Mouse (Mus musculus) myocyte (in vitro differentiated cells): ENCODE measurements around the gene Glis3. TPM values are rescaled to one million over a fixed set of nuclear protein-coding genes. Genes with fewer than 3 reads are reported as not detected.

Source experiments
- H3K27me3 ChIP-seq: one replicate; pipeline ENCODE4 v1.6.1; 2011; ENCODE audit not compliant: control insufficient read depth, insufficient read depth, insufficient read length
- H3K36me3 ChIP-seq: one replicate; pipeline ENCODE4 v1.6.1; 2011; ENCODE audit not compliant: control insufficient read depth, insufficient read depth
- H3K4me2 ChIP-seq: one replicate; pipeline ENCODE4 v1.6.1; 2011; ENCODE audit warnings: low read depth, control low read depth
- H3K4me3 ChIP-seq: one replicate; pipeline ENCODE4 v1.5.1; 2011; ENCODE audit warnings: mild to moderate bottlenecking, control low read depth, moderate library complexity
- H3K79me2 ChIP-seq: one replicate; pipeline ENCODE4 v1.6.1; 2011; ENCODE audit not compliant: control insufficient read depth, insufficient read depth
- H3ac ChIP-seq: one replicate; pipeline ENCODE4 v1.6.1; 2011; ENCODE audit not compliant: control insufficient read depth, insufficient read length
- CEBPB ChIP-seq: IDR thresholded peaks from 2 replicates; pipeline ENCODE4 v1.6.1; 2011; ENCODE audit warnings: mild to moderate bottlenecking, moderate library complexity; ENCODE audit not compliant: poor library complexity, insufficient read depth, severe bottlenecking
- E2F4 ChIP-seq: IDR thresholded peaks from one replicate; pipeline ENCODE4 v1.6.1; 2011; ENCODE audit warnings: mild to moderate bottlenecking, control low read depth, moderate library complexity; ENCODE audit not compliant: insufficient read depth
- MAX ChIP-seq: IDR thresholded peaks from one replicate; pipeline ENCODE4 v1.6.1; 2011; ENCODE audit warnings: low read depth, mild to moderate bottlenecking, control low read depth
- MYOD1 ChIP-seq, 3 experiments: IDR thresholded peaks; one replicate each; pipeline ENCODE4 v1.6.1; 2011; ENCODE audit warnings: control low read depth in 2 of 3, low read depth in 2 of 3, mild to moderate bottlenecking in 2 of 3, moderate library complexity in 1 of 3; ENCODE audit not compliant: insufficient read length in 2 of 3, control insufficient read depth in 1 of 3
- MYOG ChIP-seq, 3 experiments: IDR thresholded peaks; one replicate each; pipeline ENCODE4 v1.6.1; 2011; ENCODE audit warnings: control low read depth in 2 of 3, low read depth in 2 of 3, mild to moderate bottlenecking in 2 of 3; ENCODE audit not compliant: insufficient read length in 2 of 3, control insufficient read depth in 1 of 3, insufficient read depth in 1 of 3
- POLR2A ChIP-seq: IDR thresholded peaks from one replicate; pipeline ENCODE4 v1.6.1; 2011; ENCODE audit warnings: low read depth, mild to moderate bottlenecking, control low read depth, moderate library complexity; ENCODE audit not compliant: insufficient read length
- POLR2AphosphoS2 ChIP-seq: IDR thresholded peaks from one replicate; pipeline ENCODE4 v1.6.1; 2011; ENCODE audit warnings: low read depth, control low read depth; ENCODE audit not compliant: insufficient read length
- REST ChIP-seq: IDR thresholded peaks from one replicate; pipeline ENCODE4 v1.6.1; 2011; ENCODE audit warnings: mild to moderate bottlenecking, control low read depth, moderate library complexity; ENCODE audit not compliant: insufficient read depth, insufficient read length
- SRF ChIP-seq: IDR thresholded peaks from one replicate; pipeline ENCODE4 v1.6.1; 2011; ENCODE audit warnings: low read depth; ENCODE audit not compliant: control insufficient read depth, insufficient read length
- TCF12 ChIP-seq: IDR thresholded peaks from one replicate; pipeline ENCODE4 v1.6.1; 2011; ENCODE audit warnings: mild to moderate bottlenecking, control low read depth; ENCODE audit not compliant: poor library complexity, insufficient read depth, severe bottlenecking
- TCF3 ChIP-seq: IDR thresholded peaks from one replicate; pipeline ENCODE4 v1.6.1; 2011; ENCODE audit warnings: low read depth, control low read depth; ENCODE audit not compliant: insufficient read length
- USF1 ChIP-seq: IDR thresholded peaks from one replicate; pipeline ENCODE4 v1.6.1; 2011; ENCODE audit warnings: low read depth, mild to moderate bottlenecking, control low read depth, moderate library complexity
- polyA plus RNA-seq: library from polyadenylated mRNA; unstranded; fragments of >200 nt; fragmentation: generic; extraction: Trizol; gene quantifications from one replicate; pipeline ENCODE4 v1.2.1, GENCODE M21; 2012; ENCODE audit warnings: missing spikeins

Glis3 gene
- polyA plus RNA-seq, 1 experiment: 0.79 TPM

- TF ChIP-seq MAX: no peak
- H3K27me3 ChIP-seq: no peaks in the 10 kb centered on the region
- H3K79me2 ChIP-seq: no peaks in the 10 kb centered on the region
- H3K36me3 ChIP-seq: no peaks in the 10 kb centered on the region
- no peak overlapping the region for H3K4me2 ChIP-seq
- no peak overlapping the region for H3K4me3 ChIP-seq
- no peak overlapping the region for H3ac ChIP-seq
Observed at GRCm38 (mm10) chr19:28235096-28235495, 444.8 kb downstream of the Glis3 start.

- Histone ChIP-seq H3K27me3 (no peaks in the 10 kb centered on the region), H3K4me2 (no peak overlapping the region), H3K36me3 (no peaks in the 10 kb centered on the region), H3K79me2 (no peaks in the 10 kb centered on the region), H3K4me3 (no peak overlapping the region), H3ac (no peak overlapping the region)
- TF ChIP-seq MAX (no peak), MYOD1 (IDR thresholded peaks at IDR 0.05; ENCODE audit: control insufficient read depth in 1 of 3, insufficient read length in 2 of 3, low read depth in 2 of 3) (no peak), REST (no peak), CEBPB (no peak), E2F4 (no peak)
Observed at GRCm38 (mm10) chr19:28234676-28235075, 445.2 kb downstream of the Glis3 start.

DNA sequence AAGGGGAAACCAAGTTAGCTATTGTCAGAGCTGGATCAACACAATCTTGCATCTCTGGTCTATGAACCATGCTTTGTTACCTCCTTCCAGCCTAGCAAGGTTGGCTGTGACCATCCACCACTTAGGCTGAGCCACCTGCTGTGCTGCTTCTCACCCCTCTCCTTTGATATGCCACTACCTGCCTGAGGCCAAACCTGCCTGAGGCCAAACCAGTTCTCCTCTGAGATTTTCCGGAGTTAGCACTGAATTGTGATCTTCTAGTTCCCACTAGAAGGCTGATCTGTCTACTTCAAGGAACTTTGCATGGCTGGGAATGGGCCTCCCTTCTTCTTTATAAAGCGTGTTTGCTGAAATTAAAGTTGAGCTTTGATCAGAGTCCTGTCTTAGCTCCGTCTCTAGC lies 448.4 kb downstream of the Glis3 start:
- Histone ChIP-seq H3ac (no peak overlapping the region), H3K4me2 (no peak overlapping the region)

GRCm38 (mm10) chr19:28227526-28227925 lies 452.4 kb downstream of the Glis3 start:
- no peak for TF ChIP-seq E2F4
- no peak for TF ChIP-seq USF1
- TF ChIP-seq MYOG (IDR thresholded peaks at IDR 0.05; ENCODE audit: control insufficient read depth in 1 of 3, insufficient read depth in 1 of 3, insufficient read length in 2 of 3, low read depth in 2 of 3): no peak
- no peak for TF ChIP-seq MYOD1 (IDR thresholded peaks at IDR 0.05; ENCODE audit: control insufficient read depth in 1 of 3, insufficient read length in 2 of 3, low read depth in 2 of 3)
- TF ChIP-seq TCF3: no peak
- no peak for TF ChIP-seq SRF
- no peak for TF ChIP-seq TCF12
- no peak for TF ChIP-seq REST
- TF ChIP-seq CEBPB: no peak
- no peak for TF ChIP-seq MAX
- no peak overlapping the region for H3ac ChIP-seq
- H3K36me3 ChIP-seq: no peaks in the 10 kb centered on the region
- no peak overlapping the region for H3K4me2 ChIP-seq
- no peak overlapping the region for H3K4me3 ChIP-seq
- no peaks in the 10 kb centered on the region for H3K79me2 ChIP-seq
- H3K27me3 ChIP-seq: no peaks in the 10 kb centered on the region

More for the DNA sequence above, 448.4 kb downstream of the Glis3 start:
- Histone ChIP-seq H3K27me3 (no peaks in the 10 kb centered on the region), H3K79me2 (no peaks in the 10 kb centered on the region), H3K4me3 (no peak overlapping the region), H3K36me3 (no peaks in the 10 kb centered on the region)
- TF ChIP-seq TCF3 (no peak), USF1 (no peak), SRF (no peak), CEBPB (no peak), E2F4 (no peak), MYOG (IDR thresholded peaks at IDR 0.05; ENCODE audit: control insufficient read depth in 1 of 3, insufficient read depth in 1 of 3, insufficient read length in 2 of 3, low read depth in 2 of 3) (no peak), REST (no peak), MAX (no peak), TCF12 (no peak), MYOD1 (IDR thresholded peaks at IDR 0.05; ENCODE audit: control insufficient read depth in 1 of 3, insufficient read length in 2 of 3, low read depth in 2 of 3) (no peak), POLR2A (no peak), POLR2AphosphoS2 (no peak)

GRCm38 (mm10) chr19:28225651-28226050 lies 454.2 kb downstream of the Glis3 start:
- no peaks in the 10 kb centered on the region for H3K79me2 ChIP-seq
- H3K27me3 ChIP-seq: no peaks in the 10 kb centered on the region
- H3K4me2 ChIP-seq: no peak overlapping the region
- H3K4me3 ChIP-seq: no peak overlapping the region
- no peak overlapping the region for H3ac ChIP-seq
- H3K36me3 ChIP-seq: no peaks in the 10 kb centered on the region
- TF ChIP-seq E2F4 (no peak), SRF (no peak), CEBPB (no peak), USF1 (no peak), MYOG (IDR thresholded peaks at IDR 0.05; ENCODE audit: control insufficient read depth in 1 of 3, insufficient read depth in 1 of 3, insufficient read length in 2 of 3, low read depth in 2 of 3) (no peak), POLR2AphosphoS2 (no peak), MYOD1 (IDR thresholded peaks at IDR 0.05; ENCODE audit: control insufficient read depth in 1 of 3, insufficient read length in 2 of 3, low read depth in 2 of 3) (no peak), MAX (no peak), REST (no peak), TCF12 (no peak), TCF3 (no peak), POLR2A (no peak)
